Mouse (Mus musculus) small intestine, adult 2 months (tissue): ENCODE results near the gene Kat6b. TPM values are rescaled to one million over a fixed set of nuclear protein-coding genes. Genes with fewer than 3 reads are reported as not detected.

ENCODE experiments used
- H3K27ac ChIP-seq: fragments of 200-500 bp; 2 replicates; pipeline ENCODE4 v1.5.1; 2012; ENCODE audit warnings: low read depth, low read length, control low read depth, inconsistent platforms; ENCODE audit not compliant: insufficient read depth
- H3K27me3 ChIP-seq: fragments of 200-500 bp; 2 replicates; pipeline ENCODE4 v1.6.1; 2012; ENCODE audit warnings: mild to moderate bottlenecking, moderate library complexity, low read length, inconsistent platforms; ENCODE audit not compliant: control insufficient read depth, insufficient read depth
- H3K36me3 ChIP-seq: fragments of 200-500 bp; 2 replicates; pipeline ENCODE4 v1.6.1; 2012; ENCODE audit warnings: mild to moderate bottlenecking, low read length, control low read depth, inconsistent platforms; ENCODE audit not compliant: control insufficient read depth, insufficient read depth
- H3K4me1 ChIP-seq: fragments of 200-500 bp; 2 replicates; pipeline ENCODE4 v1.6.1; 2012; ENCODE audit warnings: low read length, inconsistent platforms, mixed read lengths; ENCODE audit not compliant: control insufficient read depth, insufficient read depth, insufficient read length
- H3K4me3 ChIP-seq: fragments of 200-500 bp; 2 replicates; pipeline ENCODE4 v1.5.1; 2012; ENCODE audit warnings: low read depth, mild to moderate bottlenecking, control low read depth, inconsistent platforms, low read length, moderate library complexity
- CTCF ChIP-seq: fragments of 200-500 bp; IDR thresholded peaks from 2 replicates; pipeline ENCODE4 v1.5.1; 2012; ENCODE audit warnings: low read depth, mild to moderate bottlenecking, control low read depth, inconsistent platforms, low read length, moderate library complexity, mixed read lengths; ENCODE audit not compliant: insufficient replicate concordance, insufficient read length; ENCODE audit errors: extremely low read depth
- POLR2A ChIP-seq: fragments of 200-500 bp; IDR thresholded peaks from 2 replicates; pipeline ENCODE4 v1.6.1; 2012; ENCODE audit warnings: low read depth, mild to moderate bottlenecking, control low read depth, inconsistent platforms, low read length, moderate library complexity
- WGBS: fragments of 180-500 bp; shearing (Covaris S2); methylation state at CpG from one replicate; pipeline ENCODE4 v1.1.7; 2018; 5-methylcytosine and 5-hydroxymethylcytosine counted together
- polyA plus RNA-seq: library from polyadenylated mRNA; depleted of rRNA; stranded (reverse); fragments of >200 nt; gene quantifications from 2 replicates; pipeline ENCODE4 v1.2.3, GENCODE M21; 2012

The Kat6b gene
- polyA plus RNA-seq, 1 experiment: 8.3 TPM

- H3K27ac ChIP-seq: no peak overlapping the region
- peaks cover 8% of the 10 kb centered on the region; the same call in 1 of the 2 replicates for H3K4me1 ChIP-seq
- H3K4me3 ChIP-seq: no peak overlapping the region
- TF ChIP-seq POLR2A (no peak), CTCF (no peak)
- H3K36me3 ChIP-seq: peaks cover 3% of the 10 kb centered on the region
- 74% methylated on average over 7 of the region's 7 CpGs for WGBS
- H3K27me3 ChIP-seq: no peaks in the 10 kb centered on the region
Measured at GRCm38 (mm10) chr14:21567293-21567984, 86.2 kb downstream of the Kat6b start.

DNA sequence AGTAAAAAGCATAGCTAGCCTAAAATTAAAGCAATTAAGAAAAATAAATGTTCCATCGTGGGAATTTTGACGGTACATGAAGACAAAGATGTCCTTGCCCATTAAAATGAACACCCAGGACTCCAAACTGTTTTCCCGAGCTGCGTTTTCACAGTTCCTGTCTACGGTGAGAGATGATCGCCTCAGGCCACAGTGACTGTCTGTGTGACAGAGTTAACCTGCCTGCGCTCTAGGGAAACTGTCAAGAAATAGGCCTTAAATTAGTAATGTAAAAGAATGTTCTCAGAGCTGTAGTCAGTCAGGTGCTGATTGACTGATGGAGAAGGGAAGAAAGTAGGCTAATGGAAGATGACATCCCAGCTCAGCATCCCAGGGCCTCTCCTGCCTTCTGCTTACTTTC, 87.6 kb downstream of the Kat6b start:
- TF ChIP-seq POLR2A: no peak
- TF ChIP-seq CTCF: no peak
- no peak overlapping the region for H3K27ac ChIP-seq
- H3K36me3 ChIP-seq: peaks cover 3% of the 10 kb centered on the region
- peaks cover 6% of the 10 kb centered on the region for H3K4me1 ChIP-seq
- WGBS: 94% methylated on average over 7 of the region's 7 CpGs
- no peak overlapping the region for H3K4me3 ChIP-seq
- H3K27me3 ChIP-seq: no peaks in the 10 kb centered on the region

DNA sequence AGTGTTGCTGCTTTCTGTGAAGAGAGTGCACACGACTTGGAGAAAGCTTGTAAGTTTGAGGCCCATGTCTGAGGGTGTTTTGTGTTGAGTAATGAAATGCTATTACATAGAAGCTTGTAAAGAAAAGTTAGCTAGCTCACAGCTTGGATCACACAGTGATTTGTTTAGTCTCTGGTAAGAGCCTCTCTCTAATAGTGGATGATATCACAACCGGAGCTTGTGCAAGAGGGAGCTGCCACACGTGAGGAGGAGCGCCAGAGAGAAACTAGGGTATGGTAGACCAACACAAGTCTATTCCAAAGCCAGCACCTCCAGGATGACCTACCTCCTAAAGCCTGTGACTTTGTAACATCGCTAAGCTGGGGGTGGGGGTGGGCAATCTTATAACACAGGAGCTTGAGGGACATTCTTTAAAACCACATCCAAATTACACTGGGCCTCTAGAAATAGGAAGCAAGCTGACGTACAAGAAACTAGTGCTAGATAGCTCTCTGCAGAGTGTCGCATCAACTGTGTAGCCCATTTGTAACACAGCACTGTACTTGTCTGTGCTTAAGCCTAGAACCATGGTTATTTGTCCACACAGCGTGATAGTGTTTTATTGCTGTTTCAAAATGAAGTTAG, 93.6 kb downstream of the Kat6b start:
- TF ChIP-seq POLR2A: no peak
- TF ChIP-seq CTCF: no peak
- Histone ChIP-seq H3K27ac (no peak overlapping the region), H3K4me1 (peaks cover 5% of the 10 kb centered on the region), H3K4me3 (no peak overlapping the region), H3K36me3 (no peaks in the 10 kb centered on the region; the same call in 1 of the 2 replicates), H3K27me3 (no peaks in the 10 kb centered on the region)
- 81% methylated on average over 8 of the region's 8 CpGs for WGBS

GRCm38 (mm10) chr14:21576867-21577266, 95.6 kb downstream of the Kat6b start:
- Histone ChIP-seq H3K4me3 (no peak overlapping the region), H3K27me3 (no peaks in the 10 kb centered on the region), H3K4me1 (peaks cover 5% of the 10 kb centered on the region), H3K36me3 (no peaks in the 10 kb centered on the region), H3K27ac (no peak overlapping the region)
- no peak for TF ChIP-seq CTCF
- TF ChIP-seq POLR2A: no peak
- 81% methylated on average over 8 of the region's 8 CpGs for WGBS

GRCm38 (mm10) chr14:21581198-21581597, 100.0 kb downstream of the Kat6b start:
- no peaks in the 10 kb centered on the region for H3K27me3 ChIP-seq
- no peak for TF ChIP-seq CTCF
- no peak for TF ChIP-seq POLR2A
- H3K36me3 ChIP-seq: no peaks in the 10 kb centered on the region
- WGBS: 23% methylated on average over 4 of the region's 4 CpGs
- H3K4me1 ChIP-seq: peaks cover 10% of the 10 kb centered on the region; the same call in 1 of the 2 replicates
- no peak overlapping the region for H3K27ac ChIP-seq
- H3K4me3 ChIP-seq: no peak overlapping the region

GRCm38 (mm10) chr14:21582301-21582700, 101.1 kb downstream of the Kat6b start:
- WGBS: 91% methylated on average over 3 of the region's 3 CpGs
- Histone ChIP-seq H3K36me3 (no peaks in the 10 kb centered on the region), H3K4me1 (peaks cover 13% of the 10 kb centered on the region; the same call in 1 of the 2 replicates), H3K27me3 (no peaks in the 10 kb centered on the region), H3K27ac (no peak overlapping the region), H3K4me3 (no peak overlapping the region)
- TF ChIP-seq CTCF (no peak), POLR2A (no peak)

DNA sequence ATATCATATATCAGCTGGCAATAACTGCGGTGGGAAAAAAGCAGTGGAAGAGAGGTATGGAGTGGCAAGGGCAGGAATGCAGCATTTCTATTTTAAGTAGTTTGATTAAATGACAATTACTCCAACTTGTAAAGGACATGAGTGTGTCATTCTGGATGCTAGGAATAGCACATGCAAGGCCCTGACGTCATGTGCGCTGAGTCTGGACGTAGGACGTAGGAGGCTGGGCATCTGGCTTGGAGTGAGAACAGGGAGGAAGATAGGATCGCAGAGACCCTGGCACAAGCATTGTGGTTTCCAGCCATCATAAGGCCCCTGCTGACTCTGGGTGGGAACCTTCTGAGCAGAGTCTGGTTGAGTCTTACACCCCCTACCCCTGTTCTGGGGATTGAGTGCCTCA, 101.8 kb downstream of the Kat6b start:
- Histone ChIP-seq H3K36me3 (no peaks in the 10 kb centered on the region), H3K4me1 (peaks cover 14% of the 10 kb centered on the region; the same call in 1 of the 2 replicates), H3K27ac (no peak overlapping the region), H3K4me3 (no peak overlapping the region), H3K27me3 (no peaks in the 10 kb centered on the region)
- TF ChIP-seq CTCF (no peak), POLR2A (no peak)
- WGBS: 91% methylated on average over 6 of the region's 6 CpGs
